Mouse (Mus musculus) liver, postnatal 0 days (tissue): ENCODE measurements around the gene Cd27.
"Not testable (repeated sequence)": the region's sequence is repeated elsewhere in the genome, so short reads cannot be mapped to it uniquely, and the experiment has no call there.

Experiments used
- CTCF ChIP-seq: sonication (generic); IDR thresholded peaks from 2 replicates; pipeline ENCODE4 v1.5.1; 2016; ENCODE audit warnings: antibody characterized with exemption, low read depth
- EP300 ChIP-seq: IDR thresholded peaks from 2 replicates; pipeline ENCODE4 v1.6.1; 2016; ENCODE audit warnings: antibody characterized with exemption, low read depth, mild to moderate bottlenecking

DNA sequence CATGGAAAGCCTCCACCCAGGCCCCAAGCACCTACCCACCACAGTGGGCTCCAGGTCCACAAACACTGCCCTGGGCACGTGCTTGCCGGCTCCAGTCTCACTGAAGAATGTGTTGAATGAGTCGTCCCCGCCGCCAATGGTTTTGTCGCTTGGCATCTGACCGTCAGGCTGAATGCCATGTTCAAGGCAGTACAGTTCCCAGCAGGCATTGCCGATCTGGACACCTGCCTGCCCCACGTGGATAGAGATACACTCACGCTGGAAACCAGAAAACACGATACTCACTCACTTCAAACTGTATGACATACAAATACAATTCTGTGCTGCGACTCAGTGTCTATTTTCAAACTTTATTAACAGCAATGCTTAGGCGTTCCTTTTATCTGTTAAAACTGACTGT is 45.9 kb upstream of the Cd27 start:
- not testable (repeated sequence) for TF ChIP-seq CTCF, EP300
